Mouse (Mus musculus) erythroblast, adult 5-6 weeks (primary cell): ENCODE measurements around the gene Ncf4. TPM values are rescaled to one million over a fixed set of nuclear protein-coding genes. Genes with fewer than 3 reads are reported as not detected.

Source experiments
- ATAC-seq: replicated peaks from 2 replicates; pipeline ENCODE4 v1.8.0; 2016; ENCODE audit warnings: moderate number of reproducible peaks, mild to moderate bottlenecking, moderate TSS enrichment, inconsistent platforms; ENCODE audit not compliant: poor library complexity, low FRiP score, severe bottlenecking
- total RNA-seq, 2 experiments: library from RNA; stranded (forward) in 1 of 2; stranded (reverse) in 1 of 2; fragments of 150-400 nt in 1 of 2; fragments of 200-764, 138-1000 nt in 1 of 2; gene quantifications; 2 replicates each; pipeline versions ENCODE4 v1.2.3 to v1.2.4; 2015 to 2017; ENCODE audit warnings: low replicate concordance in 2 of 2

The Ncf4 gene
- total RNA-seq (2015; ENCODE audit: low replicate concordance) (95.7 and 115 TPM in 2 replicates), total RNA-seq (2017; ENCODE audit: low replicate concordance) (33.8 and 63.7 TPM in 2 replicates)

- no peak for ATAC-seq
Observed at GRCm38 (mm10) chr15:78244695-78245492, at the start of gene Ncf4. Ncf4 (plus strand) TSS chr15:78244801.

- no peak for ATAC-seq
Observed at GRCm38 (mm10) chr15:78195096-78195880, 49.3 kb upstream of the Ncf4 start.

GRCm38 (mm10) chr15:78204053-78204847 lies 40.4 kb upstream of the Ncf4 start:
- no peak for ATAC-seq

- no peak for ATAC-seq
Observed at GRCm38 (mm10) chr15:78205192-78205591, 39.4 kb upstream of the Ncf4 start.

- ATAC-seq: no peak
Observed at GRCm38 (mm10) chr15:78206312-78206711, 38.3 kb upstream of the Ncf4 start, which contains the start of gene Pvalb. Pvalb (minus strand) TSS chr15:78206400.

GRCm38 (mm10) chr15:78210203-78210602 lies 34.4 kb upstream of the Ncf4 start:
- ATAC-seq: no peak

- ATAC-seq: no peak
Observed at GRCm38 (mm10) chr15:78211367-78211766, 33.2 kb upstream of the Ncf4 start.

GRCm38 (mm10) chr15:78215269-78215668 lies 29.3 kb upstream of the Ncf4 start:
- no peak for ATAC-seq

GRCm38 (mm10) chr15:78227816-78228215 lies 16.8 kb upstream of the Ncf4 start:
- ATAC-seq: no peak

- no peak for ATAC-seq
Observed at GRCm38 (mm10) chr15:78231346-78232331, 13.0 kb upstream of the Ncf4 start.

- ATAC-seq: 0 out of 2 replicates have a peak, but pooled peaks have one; percentile 14
Observed at GRCm38 (mm10) chr15:78234823-78235509, 9.6 kb upstream of the Ncf4 start.

- ATAC-seq: peak; percentile 60
Observed at GRCm38 (mm10) chr15:78239453-78239852, 5.1 kb upstream of the Ncf4 start.

GRCm38 (mm10) chr15:78239956-78240617 lies 4.5 kb upstream of the Ncf4 start:
- ATAC-seq: no peak

GRCm38 (mm10) chr15:78241335-78241734 lies 3.3 kb upstream of the Ncf4 start:
- ATAC-seq: no peak

GRCm38 (mm10) chr15:78243061-78243460 lies 1.5 kb upstream of the Ncf4 start:
- ATAC-seq: no peak

- ATAC-seq: no peak
Observed at GRCm38 (mm10) chr15:78243774-78244173, 827 bp upstream of the Ncf4 start.

GRCm38 (mm10) chr15:78246143-78247116 lies 1.8 kb downstream of the Ncf4 start:
- ATAC-seq: no peak
